Mouse (Mus musculus) layer of hippocampus, postnatal 10 days (tissue): ENCODE data around the gene Serpinc1. TPM values are rescaled to one million over a fixed set of nuclear protein-coding genes. Genes with fewer than 3 reads are reported as not detected.
"Not testable (repeated sequence)": the region's sequence is repeated elsewhere in the genome, so short reads cannot be mapped to it uniquely, and the experiment has no call there.

ENCODE experiments used
- DNase-seq, 2 experiments: peaks; one replicate each; pipeline ENCODE4 v3.0.0; 2021; ENCODE audit warnings: low spot score in 2 of 2
- total RNA-seq, 2 experiments: library from RNA; stranded (reverse); gene quantifications; 2 replicates each; pipeline ENCODE4 v1.2.3; 2021

Serpinc1 gene
- total RNA-seq, 2 experiments from 2014 or later = 0.13 to 0.59 TPM

- no peak for DNase-seq
Measured at GRCm38 (mm10) chr1:161020051-161020450, 41.7 kb downstream of the Serpinc1 start.

- DNase-seq = no peak
Measured at GRCm38 (mm10) chr1:161025410-161026210, 47.2 kb downstream of the Serpinc1 start.

- DNase-seq = no peak
Measured at GRCm38 (mm10) chr1:161027196-161027595, 48.8 kb downstream of the Serpinc1 start.

GRCm38 (mm10) chr1:161028427-161028826 is 50.0 kb downstream of the Serpinc1 start:
- not testable (repeated sequence) for DNase-seq

- DNase-seq = no peak
Measured at GRCm38 (mm10) chr1:161030058-161030457, 51.7 kb downstream of the Serpinc1 start.

- DNase-seq = no peak
Measured at GRCm38 (mm10) chr1:161031881-161032280, 53.5 kb downstream of the Serpinc1 start.

- no peak for DNase-seq
Measured at GRCm38 (mm10) chr1:161032345-161032744, 54.0 kb downstream of the Serpinc1 start.

GRCm38 (mm10) chr1:161033856-161034434 is 55.6 kb downstream of the Serpinc1 start:
- no peak for DNase-seq

- peak; percentile 98 for DNase-seq
Measured at GRCm38 (mm10) chr1:161034435-161035280, 56.3 kb downstream of the Serpinc1 start, which contains the start of gene Zbtb37. Gene Zbtb37, minus strand, starts transcription at chr1:161034849.

- DNase-seq = peak; percentile 39 to 63
Measured at GRCm38 (mm10) chr1:161035281-161035785, 56.9 kb downstream of the Serpinc1 start.

- no peak for DNase-seq
Measured at GRCm38 (mm10) chr1:161035786-161036404, 57.5 kb downstream of the Serpinc1 start.

- DNase-seq = peak; percentile 12 to 30
Measured at GRCm38 (mm10) chr1:161036411-161036841, 58.0 kb downstream of the Serpinc1 start.

- no peak for DNase-seq
Measured at GRCm38 (mm10) chr1:161037026-161037425, 58.6 kb downstream of the Serpinc1 start.

- DNase-seq = no peak
Measured at GRCm38 (mm10) chr1:161037599-161037998, 59.2 kb downstream of the Serpinc1 start.

GRCm38 (mm10) chr1:161038004-161038403 is 59.6 kb downstream of the Serpinc1 start:
- no peak for DNase-seq

- peak in 1 of 2 experiments; percentile 4 for DNase-seq
Measured at GRCm38 (mm10) chr1:161038968-161039721, 60.8 kb downstream of the Serpinc1 start.

GRCm38 (mm10) chr1:161039741-161040425 is 61.5 kb downstream of the Serpinc1 start:
- peak; percentile 13 to 22 for DNase-seq

GRCm38 (mm10) chr1:161040426-161040770 is 62.0 kb downstream of the Serpinc1 start:
- no peak for DNase-seq

- DNase-seq = no peak
Measured at GRCm38 (mm10) chr1:161040855-161041254, 62.5 kb downstream of the Serpinc1 start.
